Mouse (Mus musculus) small intestine, adult 2 months (tissue): ENCODE measurements around the gene Alkal2.

ENCODE experiments used
- CTCF ChIP-seq: fragments of 200-500 bp; IDR thresholded peaks from 2 replicates; pipeline ENCODE4 v1.5.1; 2012; ENCODE audit warnings: low read depth, mild to moderate bottlenecking, control low read depth, inconsistent platforms, low read length, moderate library complexity, mixed read lengths; ENCODE audit not compliant: insufficient replicate concordance, insufficient read length; ENCODE audit errors: extremely low read depth
- POLR2A ChIP-seq: fragments of 200-500 bp; IDR thresholded peaks from 2 replicates; pipeline ENCODE4 v1.6.1; 2012; ENCODE audit warnings: low read depth, mild to moderate bottlenecking, control low read depth, inconsistent platforms, low read length, moderate library complexity

GRCm38 (mm10) chr12:30908658-30909057 lies 24.5 kb downstream of the Alkal2 start:
- TF ChIP-seq POLR2A (no peak), CTCF (no peak)
